Mouse (Mus musculus) heart, postnatal 10 days (tissue): ENCODE results near the gene Slc52a3. TPM values are rescaled to one million over a fixed set of nuclear protein-coding genes. Genes with fewer than 3 reads are reported as not detected.
"Not testable (repeated sequence)": the region's sequence is repeated elsewhere in the genome, so short reads cannot be mapped to it uniquely, and the experiment has no call there.

ENCODE experiments used
- DNase-seq, 2 experiments: peaks; one replicate each; pipeline ENCODE4 v3.0.0; 2021
- intact Hi-C: fragments of 180-260 bp; cut with DNase I; formaldehyde crosslinking; loops from one replicate; pipeline ENCODE4 v1.15.1; 2025
- total RNA-seq, 2 experiments: library from RNA; stranded (reverse); gene quantifications; 2 replicates each; pipeline ENCODE4 v1.2.3; 2021

Gene Slc52a3
- total RNA-seq, 2 experiments from 2014 or later = 2.1 to 2.6 TPM

DNA sequence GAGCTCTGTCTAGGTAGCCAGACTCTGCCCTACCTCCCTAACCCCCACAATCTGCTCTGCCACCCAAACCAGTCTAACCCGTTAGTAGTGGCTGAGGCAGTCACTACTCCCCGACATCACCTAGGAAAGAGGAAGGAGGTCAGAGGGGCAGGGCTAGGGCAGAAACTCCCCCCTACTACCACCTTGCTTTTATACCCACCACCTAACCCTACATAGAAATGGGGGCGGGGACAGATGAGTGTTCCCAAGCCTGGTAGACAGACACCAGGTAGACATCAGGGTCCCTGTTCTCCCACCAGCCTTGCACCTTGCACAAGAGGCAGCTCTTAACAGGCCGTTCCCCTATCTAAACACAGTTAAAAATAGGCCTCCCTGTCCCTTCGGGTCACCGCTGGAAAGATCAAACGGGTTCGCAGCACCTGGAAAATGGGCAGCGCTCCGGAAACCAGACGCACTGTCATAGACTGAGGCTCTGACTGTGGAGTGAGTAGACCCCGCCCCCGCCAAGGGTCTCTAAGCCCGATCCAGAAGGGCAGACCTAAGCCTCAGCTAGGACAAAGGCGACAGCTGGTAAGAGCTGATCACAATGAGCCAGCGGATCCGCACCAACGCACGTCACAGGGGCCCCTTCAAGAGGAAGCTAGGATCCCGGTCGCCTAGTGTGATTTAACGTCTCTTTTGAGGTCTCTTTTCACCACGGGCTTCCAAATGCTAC lies 23.3 kb upstream of the Slc52a3 start:
- intact Hi-C loops = loop anchor here (2.0 kb wide), 1 partner anchor 24 kb away; the partner anchor contains the start of gene Slc52a3
- DNase-seq = peak in 1 of 2 experiments; percentile 55

DNA sequence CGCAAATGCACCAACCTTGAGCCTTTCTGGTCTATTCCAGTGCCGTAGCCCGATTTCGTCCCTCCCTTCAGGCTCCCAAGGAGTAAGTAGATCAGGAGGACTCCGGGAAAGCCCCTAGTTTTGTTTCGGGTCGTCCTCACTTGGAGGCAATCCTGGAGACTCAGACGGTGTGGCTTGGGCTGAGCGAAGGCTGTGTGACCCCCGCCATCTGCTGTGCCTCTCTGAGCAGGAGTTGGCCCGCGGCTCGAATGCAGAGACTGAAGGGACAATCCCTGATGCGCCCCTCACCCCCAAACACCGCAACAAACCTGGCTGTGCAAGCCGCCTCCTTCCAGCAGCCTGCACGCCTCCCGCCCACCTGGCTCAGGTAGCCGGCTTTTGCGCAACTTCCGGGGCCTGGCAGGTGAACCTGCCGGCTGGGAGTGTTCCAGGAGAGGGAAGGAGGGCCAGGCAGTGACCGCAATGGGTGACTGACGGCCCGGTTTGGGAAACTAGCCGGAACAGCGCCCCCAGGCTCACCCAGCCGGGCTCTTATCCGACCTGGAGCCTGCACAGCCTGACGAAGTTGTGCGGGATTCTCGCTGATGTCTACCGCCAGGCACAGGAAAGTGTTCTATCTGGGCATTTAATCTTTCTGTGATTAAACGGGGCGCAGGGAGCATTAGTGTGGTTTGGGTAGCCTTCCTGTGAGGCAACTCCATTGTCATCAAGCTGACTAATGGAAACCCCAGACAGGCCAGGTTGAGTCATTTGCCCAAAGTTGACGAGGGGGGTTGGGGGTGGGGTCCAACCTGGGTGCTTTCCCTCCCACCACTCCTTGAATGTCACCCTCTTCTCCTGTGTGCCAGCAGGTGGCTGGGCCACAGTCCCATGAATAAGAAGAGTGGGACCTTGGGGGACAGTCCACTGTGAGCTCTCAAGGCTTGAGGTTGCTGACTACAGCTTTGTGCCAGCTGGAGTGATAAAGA lies 22.4 kb upstream of the Slc52a3 start:
- no peak for DNase-seq
- intact Hi-C loops = loop anchor here (2.0 kb wide), 1 partner anchor 23 kb away; the partner anchor contains the start of gene Slc52a3

DNA sequence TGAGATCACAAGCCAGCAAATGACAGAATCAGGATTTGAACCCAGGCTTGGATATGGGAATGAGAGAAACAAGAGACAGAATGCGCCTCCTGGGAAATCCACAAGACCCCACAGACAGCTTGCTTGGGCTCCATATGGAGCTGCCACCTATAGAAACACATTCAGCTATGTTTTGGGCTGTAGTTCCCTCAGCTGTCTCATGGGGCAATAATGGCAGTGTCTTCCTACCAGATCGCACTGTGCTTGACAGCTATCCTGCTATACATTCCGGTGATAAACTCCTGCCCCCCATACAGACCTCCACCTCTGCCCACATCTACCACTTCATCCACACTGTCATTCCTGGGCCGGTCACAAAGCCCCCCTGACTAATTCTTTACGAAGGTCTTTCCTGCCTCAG lies 21.0 kb upstream of the Slc52a3 start:
- no peak for DNase-seq
- intact Hi-C loops = no loop called here

DNA sequence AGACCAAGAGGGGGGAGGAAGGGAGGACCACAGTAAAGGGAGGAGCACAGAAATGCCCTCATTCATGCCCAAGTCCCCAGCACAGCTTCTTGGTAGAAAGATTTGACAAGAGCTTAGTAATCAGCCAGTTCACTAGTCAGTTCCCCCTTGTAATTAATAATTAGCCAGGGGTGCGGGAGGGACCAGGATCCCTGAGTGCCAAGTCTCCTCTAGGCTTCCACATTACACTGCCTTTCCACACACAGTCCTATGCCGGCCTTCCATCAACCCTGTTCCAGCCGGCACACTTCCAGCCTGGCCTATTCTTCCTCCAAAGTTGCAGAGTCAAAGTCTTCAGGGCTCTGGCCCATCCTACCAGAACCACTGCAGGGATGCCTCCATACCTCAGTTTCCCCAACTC lies 20.2 kb upstream of the Slc52a3 start:
- intact Hi-C loops = no loop called here

DNA sequence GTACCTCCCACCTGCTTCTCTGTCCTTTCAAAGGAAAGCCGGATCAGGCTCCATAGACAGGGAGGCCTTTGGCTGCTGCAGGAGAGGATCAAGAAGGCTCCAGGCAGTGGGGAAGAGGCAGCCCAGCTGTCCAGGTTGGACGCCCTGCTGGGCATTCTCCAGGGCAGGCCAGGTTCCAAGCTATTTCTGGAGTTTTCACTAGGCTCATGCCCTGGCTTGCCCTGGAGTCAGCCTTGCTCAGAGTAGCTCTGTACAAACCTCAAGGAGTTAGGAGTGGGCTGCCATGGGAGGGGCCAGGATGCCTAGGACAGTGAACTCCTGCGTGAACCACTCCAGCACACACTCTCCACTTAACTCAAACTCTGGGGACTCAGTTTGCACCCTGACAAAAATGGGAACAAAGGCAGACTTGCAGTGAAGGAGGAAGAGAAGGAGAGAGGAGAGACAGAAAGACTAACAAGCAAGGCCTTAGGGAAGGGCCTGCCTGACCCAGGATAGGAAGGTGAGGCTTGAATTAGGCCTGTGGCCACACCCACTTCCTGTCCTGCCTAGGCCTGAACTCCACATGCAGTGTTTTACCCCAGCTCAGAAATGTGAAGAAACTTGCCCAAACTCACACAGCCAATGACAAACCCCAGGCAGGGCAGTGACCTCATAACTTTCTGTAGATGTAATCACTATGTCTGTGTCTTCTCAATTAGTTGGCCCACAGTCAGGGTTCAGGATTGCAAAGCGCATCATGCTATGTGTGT lies 18.4 kb upstream of the Slc52a3 start:
- DNase-seq = peak; percentile 82
- intact Hi-C loops = no loop called here

More for the DNA sequence above, 20.2 kb upstream of the Slc52a3 start:
- no peak for DNase-seq

DNA sequence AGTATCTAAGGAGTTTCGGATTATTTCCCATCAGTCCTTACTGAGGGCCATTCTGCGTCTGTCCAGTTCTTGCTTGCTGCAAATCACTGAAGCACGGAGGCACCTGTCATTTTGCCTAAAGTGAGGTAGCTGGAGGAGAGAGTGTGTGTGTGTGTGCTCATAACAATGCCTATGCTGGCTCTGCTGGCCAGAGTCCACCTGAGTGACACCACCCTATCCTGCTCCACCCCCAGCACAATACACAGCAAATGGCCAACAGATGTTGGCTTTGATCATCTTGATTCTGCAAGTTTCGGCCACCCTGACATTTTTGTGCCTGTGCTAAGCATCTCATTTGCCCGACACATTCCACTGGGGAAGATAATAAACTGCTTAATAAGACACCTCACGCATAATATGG lies 17.8 kb upstream of the Slc52a3 start:
- intact Hi-C loops = no loop called here
- DNase-seq = no peak

DNA sequence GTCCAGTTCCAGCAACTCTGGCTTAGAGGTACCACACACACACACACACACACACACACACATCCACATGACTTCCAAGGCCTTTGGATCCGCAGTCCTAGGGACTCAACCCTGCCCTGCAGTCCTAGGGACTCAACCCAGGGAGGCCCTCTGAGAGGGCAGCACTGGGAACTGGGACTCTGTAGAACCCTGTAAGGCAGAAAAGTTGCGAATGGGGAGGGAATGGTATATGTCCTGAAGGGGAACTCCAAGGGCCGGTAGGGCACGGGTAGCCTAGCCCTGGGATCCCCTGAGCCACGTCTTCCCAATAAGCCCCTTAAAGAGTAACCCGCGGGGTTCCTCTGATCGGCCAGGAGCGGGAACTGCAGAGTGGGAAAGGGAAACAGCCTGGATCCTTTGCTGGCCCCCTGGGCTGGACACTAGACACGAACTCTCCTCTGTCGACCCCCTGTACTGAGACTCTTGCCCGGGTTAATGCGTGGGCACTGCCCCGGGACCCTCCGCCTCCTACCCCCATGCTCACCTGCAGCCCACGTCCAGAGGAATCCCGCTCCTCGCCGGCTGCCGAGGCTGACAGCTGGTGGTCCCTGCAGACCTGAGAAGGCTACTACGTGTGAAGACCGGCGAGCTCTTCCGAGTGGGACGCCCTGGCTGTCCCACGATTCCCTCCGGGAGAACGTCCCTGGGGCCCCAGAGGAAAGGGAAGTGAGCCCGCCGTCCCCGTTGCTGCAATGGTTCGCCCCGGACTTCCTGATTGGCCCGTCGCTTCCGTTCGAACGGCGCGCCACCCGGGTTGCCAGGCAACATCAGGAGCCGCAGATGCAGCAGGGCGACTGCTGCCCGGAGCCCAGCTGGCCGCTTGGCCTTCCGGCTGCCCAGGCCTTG lies 16.6 kb upstream of the Slc52a3 start, which contains the start of gene Fam110a:
TSS of gene Fam110a (minus strand) at position 750 of the 885 bp plus-strand sequence.
- intact Hi-C loops = no loop called here
- peak; percentile 95 to 97 for DNase-seq

DNA sequence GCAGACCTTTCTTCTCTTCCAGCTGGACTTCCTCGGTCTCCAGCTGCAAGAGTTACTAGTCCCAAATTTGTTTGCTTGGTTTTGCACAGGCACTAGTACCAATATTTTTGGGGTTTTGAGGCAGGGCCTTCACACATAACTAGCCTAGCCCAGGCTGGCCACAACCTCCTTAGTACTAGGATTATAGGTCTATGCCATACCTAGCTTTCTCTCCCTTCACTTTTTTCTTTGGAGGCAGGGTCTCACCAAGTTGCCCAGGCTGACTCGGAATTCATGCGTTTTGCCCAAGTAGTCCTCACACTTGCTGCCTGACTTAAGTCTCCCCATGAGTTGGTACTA lies 16.0 kb upstream of the Slc52a3 start:
- intact Hi-C loops = no loop called here
- no peak for DNase-seq

DNA sequence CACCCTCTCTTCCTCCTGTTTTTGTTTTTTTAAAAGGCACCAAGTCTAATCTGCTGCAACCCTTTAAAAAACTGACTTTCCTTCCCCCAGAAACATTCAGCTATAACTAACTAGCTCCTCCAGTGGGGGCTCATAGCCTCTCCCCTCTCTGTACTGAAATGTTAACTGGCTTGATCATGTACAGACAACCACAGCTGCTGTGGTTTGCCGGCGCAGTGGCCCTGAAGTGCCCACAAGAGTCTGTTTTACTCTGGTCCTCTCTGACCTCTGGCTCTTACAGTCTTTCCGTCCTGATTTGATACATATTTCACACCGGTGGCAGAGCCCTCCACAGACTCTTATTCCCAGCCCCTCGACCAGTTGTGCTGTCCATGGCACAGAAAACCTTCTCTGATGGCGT lies 15.0 kb upstream of the Slc52a3 start:
- no peak for DNase-seq
- intact Hi-C loops = no loop called here

DNA sequence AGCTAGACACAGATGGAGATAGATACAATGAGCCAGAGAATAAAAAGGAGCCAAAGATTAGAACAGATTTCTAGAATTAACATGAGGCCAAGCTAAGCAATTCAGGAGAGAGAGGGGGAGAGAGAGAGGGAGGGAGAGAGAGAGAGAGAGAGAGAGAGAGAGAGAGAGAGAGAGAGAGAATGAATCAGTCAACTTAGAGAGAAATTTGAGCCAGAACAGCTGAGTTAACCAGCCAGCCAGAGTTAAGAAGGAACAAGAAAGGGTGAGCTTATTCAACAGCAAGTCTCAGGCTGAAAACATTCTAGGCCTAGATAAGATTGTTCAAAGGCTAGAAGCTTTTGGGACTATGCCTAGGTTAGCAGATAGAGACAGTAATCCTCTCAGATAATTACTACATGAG lies 13.8 kb upstream of the Slc52a3 start:
- DNase-seq = no peak
- intact Hi-C loops = no loop called here

DNA sequence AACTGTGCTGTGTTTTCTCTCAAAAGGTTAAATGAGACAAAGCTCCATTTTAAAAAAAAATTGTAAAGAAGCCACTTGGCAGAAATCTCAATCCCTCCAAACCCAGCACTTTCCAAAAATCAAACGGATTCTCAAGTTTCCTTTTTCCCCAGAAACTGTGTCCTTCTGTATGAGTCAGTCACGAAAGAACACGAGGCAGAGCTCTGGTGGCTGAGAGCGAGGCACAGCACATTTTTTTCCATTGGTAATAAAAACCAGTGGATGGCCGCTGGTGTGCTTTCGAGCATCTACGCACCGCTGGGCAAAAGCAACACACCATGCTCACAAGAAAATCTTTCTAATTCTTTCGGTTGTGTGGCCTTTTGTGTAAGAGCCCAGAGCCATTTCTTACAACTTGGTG lies 12.3 kb upstream of the Slc52a3 start:
- no peak for DNase-seq

DNA sequence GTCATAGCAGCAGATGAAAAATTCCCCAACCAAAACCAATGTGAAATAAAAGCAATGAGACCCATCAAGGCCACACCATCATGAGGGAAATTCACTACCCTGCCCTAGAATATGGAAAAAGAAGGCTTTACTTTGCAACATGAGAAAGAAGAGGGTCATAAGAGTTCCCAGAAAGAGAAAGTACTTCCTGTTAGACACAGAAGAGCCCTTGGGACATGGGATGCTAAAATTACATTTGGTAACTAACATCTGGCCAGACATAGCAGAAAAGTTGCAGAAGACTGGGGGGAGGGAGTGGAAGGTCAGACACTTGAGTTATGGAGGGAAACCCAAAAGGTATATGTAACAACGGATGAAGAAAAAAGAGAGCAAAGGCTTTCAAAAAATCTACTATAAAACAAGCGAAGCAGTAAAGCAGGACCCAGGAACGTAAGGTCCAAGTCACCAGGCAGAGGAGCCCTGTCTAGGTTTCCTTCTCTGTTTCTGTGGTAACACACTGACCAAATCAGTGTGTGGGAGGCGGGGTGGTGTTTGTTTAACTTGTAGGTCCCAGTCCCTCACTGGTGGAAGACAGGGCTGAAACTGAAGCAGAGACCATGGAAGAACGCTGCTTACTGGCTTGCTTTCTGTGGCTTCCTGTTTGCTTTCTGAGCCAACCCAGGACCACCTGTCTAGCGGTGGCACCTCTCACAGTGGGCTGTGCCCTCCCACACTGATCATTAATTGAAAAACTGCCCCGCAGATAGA lies 10.7 kb upstream of the Slc52a3 start:
- intact Hi-C loops = no loop called here
- no peak for DNase-seq

More for the DNA sequence above, 12.3 kb upstream of the Slc52a3 start:
- intact Hi-C loops = no loop called here

DNA sequence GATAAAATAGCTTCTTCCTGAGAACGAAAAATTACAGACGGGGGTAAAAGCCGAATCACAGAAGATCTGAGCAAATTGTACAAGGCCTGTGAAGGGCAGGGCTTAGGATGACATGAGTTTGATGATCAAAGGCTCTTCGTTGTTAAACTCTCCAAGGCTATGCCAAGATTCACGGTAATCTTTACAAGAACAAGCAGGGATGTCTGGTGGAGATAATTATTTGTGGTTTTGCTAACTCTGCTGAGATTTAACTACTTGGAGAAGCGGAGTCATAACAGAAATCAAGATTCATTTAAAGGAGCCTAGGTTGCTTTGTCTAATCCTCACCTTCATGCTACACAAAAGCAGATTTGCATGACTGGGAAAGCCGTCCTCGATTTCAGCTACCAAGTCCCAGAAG lies 9.4 kb upstream of the Slc52a3 start:
- intact Hi-C loops = no loop called here
- no peak for DNase-seq

DNA sequence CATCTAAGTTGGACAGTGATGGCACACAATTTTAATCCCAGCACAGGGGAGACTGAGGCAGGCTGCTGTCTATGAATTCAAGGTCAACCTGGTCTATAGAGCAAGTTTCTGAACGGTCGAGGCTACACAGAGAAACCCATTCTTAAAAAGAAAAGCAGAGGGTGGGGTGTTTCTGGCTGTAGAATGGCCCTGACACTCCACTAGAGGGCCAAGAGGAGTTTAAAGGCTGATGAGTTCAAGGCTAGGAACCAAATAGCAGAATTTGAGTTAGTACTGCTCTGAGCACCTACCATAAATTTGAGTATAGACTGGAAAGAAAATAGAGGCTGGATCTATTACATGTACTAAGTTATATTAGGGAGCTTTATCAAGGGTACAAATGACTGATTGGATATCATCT lies 7.3 kb upstream of the Slc52a3 start:
- intact Hi-C loops = no loop called here
- DNase-seq = no peak

DNA sequence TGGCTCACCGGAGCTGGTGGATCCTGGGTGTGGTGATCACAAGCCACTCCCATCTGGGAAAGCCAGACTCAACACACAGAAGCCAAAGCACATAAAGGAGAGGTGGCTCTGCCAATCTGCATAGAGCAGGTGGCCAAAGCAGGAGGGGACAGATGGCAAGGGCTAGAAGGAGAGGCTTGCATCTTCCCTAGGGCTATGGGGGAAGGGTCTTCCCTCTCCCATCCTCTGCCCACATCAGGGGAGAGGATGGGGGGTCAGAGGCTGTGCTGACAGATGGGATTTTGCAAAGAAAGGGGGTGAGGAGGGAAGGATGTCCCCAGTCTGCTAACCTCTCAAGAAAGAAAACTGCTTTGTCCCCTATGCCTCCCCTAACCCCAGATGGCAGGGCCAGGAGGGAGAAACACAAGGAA lies 5.3 kb upstream of the Slc52a3 start:
- intact Hi-C loops = loop anchor here (10.0 kb wide), 1 partner anchor 246 kb away; the partner anchor contains the start of gene Psmf1
- DNase-seq = no peak

DNA sequence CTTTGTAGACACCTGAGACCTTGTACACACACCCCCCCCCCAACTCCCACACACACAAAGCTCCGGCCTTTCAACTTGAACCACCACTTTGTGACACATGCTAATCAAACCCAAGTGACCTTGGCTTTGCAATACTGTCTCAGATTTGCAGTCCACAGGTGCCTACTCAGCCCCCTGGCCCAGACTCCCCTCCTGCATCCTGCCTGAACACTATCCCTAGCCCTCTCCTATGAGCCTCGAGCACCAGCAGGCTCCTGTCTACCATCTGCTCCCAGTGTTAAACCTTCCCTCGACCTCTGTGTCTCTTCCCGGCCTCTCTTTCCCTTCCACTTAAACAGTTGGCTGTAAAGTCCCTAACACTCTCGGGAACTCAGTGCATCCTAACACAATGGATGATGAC lies 4.9 kb upstream of the Slc52a3 start:
- no peak for DNase-seq
- intact Hi-C loops = loop anchor here (10.0 kb wide), 1 partner anchor 247 kb away; the partner anchor contains the start of gene Psmf1

DNA sequence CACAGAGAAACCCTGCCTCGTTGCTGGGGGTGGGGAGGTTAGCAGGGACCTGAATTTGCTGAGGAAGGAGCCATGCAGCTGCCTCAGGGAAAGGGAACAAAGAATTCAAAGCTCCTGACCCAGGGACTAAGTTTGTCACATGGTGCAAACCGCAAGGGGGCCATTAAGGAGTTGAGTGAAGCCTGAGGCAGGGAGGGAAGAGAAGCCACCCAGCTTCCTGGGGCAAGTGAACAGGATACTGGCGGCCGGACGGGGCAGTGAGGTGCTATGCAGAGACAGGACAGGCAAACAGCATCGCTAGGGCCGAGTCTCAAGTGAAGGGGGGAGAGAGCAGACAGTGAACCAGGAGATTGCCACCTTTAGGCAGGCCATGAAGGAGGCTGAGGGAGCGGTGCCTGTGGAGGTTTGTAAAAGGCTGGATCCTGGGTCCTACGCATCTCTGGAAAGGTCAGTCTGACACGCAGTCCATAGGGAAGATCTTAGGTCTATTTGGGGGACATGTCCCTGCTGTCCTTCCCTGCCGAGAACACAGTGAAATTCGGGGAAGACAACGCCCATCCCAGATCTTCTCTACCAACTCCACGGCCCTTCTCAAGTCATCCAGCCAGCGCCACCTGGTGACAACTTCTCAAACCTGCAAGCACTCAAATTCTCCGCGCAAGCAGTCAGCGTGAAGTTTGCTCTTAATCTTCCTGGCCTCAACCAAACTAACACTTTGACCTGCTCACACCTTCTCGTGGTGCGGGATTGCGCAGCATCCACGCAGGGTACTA lies 1.8 kb upstream of the Slc52a3 start:
- peak; percentile 85 to 91 for DNase-seq
- intact Hi-C loops = loop anchor here (1.0 to 10.0 kb wide), 4 partner anchors 53 to 250 kb away; partner anchors contain the start of gene Psmf1

DNA sequence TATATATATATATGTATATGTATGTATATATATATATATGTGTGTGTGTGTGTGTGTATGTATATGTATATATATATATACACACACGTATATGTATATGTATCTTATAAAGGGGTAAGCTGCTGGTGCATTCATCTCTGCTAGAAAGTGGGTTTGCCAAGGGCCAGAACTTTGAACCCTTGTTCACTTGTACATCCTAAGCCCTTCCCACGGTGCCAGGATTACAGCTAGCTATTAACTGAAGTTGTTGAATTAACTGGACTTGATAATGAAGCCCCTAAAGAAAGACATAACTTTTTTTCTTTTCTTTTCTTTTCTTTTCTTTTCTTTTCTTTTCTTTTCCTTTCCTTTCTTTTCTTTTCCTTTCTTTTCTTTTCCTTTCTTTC lies 872 bp downstream of the Slc52a3 start:
- intact Hi-C loops = loop anchor here (2.0 to 10.0 kb wide), 2 partner anchors 24 to 252 kb away; partner anchors contain the start of gene Psmf1
- DNase-seq = not testable (repeated sequence)
